In the genomic region with DNA sequence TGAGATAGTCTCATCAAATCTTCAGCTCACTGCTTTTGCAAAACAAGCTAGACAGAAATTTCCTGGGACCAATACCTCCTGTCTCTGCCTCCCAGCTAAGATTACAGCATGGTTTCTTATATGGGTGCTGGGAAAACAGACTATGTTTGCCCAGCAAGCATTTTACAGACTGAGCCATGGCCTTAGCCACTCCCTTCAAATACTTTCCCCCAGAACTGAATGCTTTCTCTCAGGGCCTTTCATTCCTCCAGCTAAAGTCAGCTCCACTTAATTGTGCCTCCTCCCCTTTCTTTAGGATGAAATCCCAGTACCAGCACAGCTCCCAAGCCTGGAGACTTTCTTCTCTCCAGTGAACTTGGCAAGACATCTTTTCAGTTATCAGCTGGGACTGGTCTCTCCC, we compare ENCODE assay signal across 12 mouse cellular contexts.
"Had no signal": no experiment of that assay in that cellular context is flagged by ENCODE, and none has a peak within 500 bp of the region (broad histone marks: within the 10 kb centered on the region; RNA-seq: fewer than 3 reads in every experiment).

No protein-coding gene starts in this region.

- H3K4me1 ChIP-seq: limb, embryonic 12.5 days; liver, embryonic 13.5 days; midbrain, embryonic 13.5 days; neural tube, embryonic 15.5 days had no signal

- H3K27ac ChIP-seq: limb, embryonic 12.5 days; liver, embryonic 13.5 days; midbrain, embryonic 13.5 days; neural tube, embryonic 15.5 days had no signal

- ATAC-seq: intestine, postnatal 0 days; liver, postnatal 0 days; midbrain, embryonic 13.5 days had no signal

- H3K9me3 ChIP-seq: limb, embryonic 12.5 days; liver, embryonic 13.5 days; midbrain, embryonic 13.5 days; neural tube, embryonic 15.5 days had no signal

- H3K9ac ChIP-seq: limb, embryonic 12.5 days; liver, embryonic 13.5 days; liver, postnatal 0 days; midbrain, embryonic 13.5 days; neural tube, embryonic 15.5 days had no signal

- H3K27me3 ChIP-seq: liver, embryonic 13.5 days had no signal

- DNase-seq: kidney, adult 8-10 months; kidney, postnatal 25 days; liver; liver, embryonic 13.5 days; liver, postnatal 0 days; right cerebral cortex, adult 18-20 months; right cerebral cortex, postnatal 25 days; thymus, postnatal 4 days had no signal

- H3K36me3 ChIP-seq: limb, embryonic 12.5 days; liver, embryonic 13.5 days; midbrain, embryonic 13.5 days; neural tube, embryonic 15.5 days had no signal

- H3K4me2 ChIP-seq: limb, embryonic 12.5 days; liver, embryonic 13.5 days; midbrain, embryonic 13.5 days; neural tube, embryonic 15.5 days had no signal

- H3K4me3 ChIP-seq: limb, embryonic 12.5 days; liver, embryonic 13.5 days; midbrain, embryonic 13.5 days; neural tube, embryonic 15.5 days had no signal
